Comparison of ENCODE assay signal across 8 mouse cellular contexts in genomic region chr12:81058561-81058960, GRCm38 (mm10).
"Had no signal": no experiment of that assay in that cellular context is flagged by ENCODE, and none has a peak within 500 bp of the region (broad histone marks: within the 10 kb centered on the region; RNA-seq: fewer than 3 reads in every experiment).

No protein-coding gene starts in this region.

- DNase-seq: retina, postnatal 1 day; right cerebral cortex, adult 18-20 months; right cerebral cortex, postnatal 14 days; right cerebral cortex, postnatal 25 days; right cerebral cortex, postnatal 4 days; spleen, adult 18-20 months; thymus, adult 18-20 months; thymus, postnatal 4 days had no signal
